Mouse (Mus musculus) midbrain, embryonic 15.5 days (tissue): ENCODE measurements around the gene Selplg. TPM values are rescaled to one million over a fixed set of nuclear protein-coding genes. Genes with fewer than 3 reads are reported as not detected.

ENCODE experiments used
- ATAC-seq: fragments of 200-750 bp; cut with Nextera tagmentation; replicated peaks from 2 replicates; pipeline ENCODE4 v1.8.0; 2017; ENCODE audit warnings: moderate TSS enrichment
- H3K27ac ChIP-seq: fragments of 300-500 bp; sonication (generic); 2 replicates; pipeline ENCODE4 v1.5.1; 2015; ENCODE audit warnings: mild to moderate bottlenecking, inconsistent platforms
- H3K27me3 ChIP-seq: fragments of 300-500 bp; sonication (generic); replicated peaks from 2 replicates; pipeline ENCODE4 v1.6.1; 2015; ENCODE audit warnings: inconsistent platforms
- H3K36me3 ChIP-seq: fragments of 300-500 bp; sonication (generic); replicated peaks from 2 replicates; pipeline ENCODE4 v1.6.1; 2015; ENCODE audit warnings: inconsistent platforms
- H3K4me1 ChIP-seq: fragments of 300-500 bp; sonication (generic); 2 replicates; pipeline ENCODE4 v1.6.1; 2015; ENCODE audit warnings: inconsistent platforms
- H3K4me2 ChIP-seq: fragments of 300-500 bp; sonication (generic); 2 replicates; pipeline ENCODE4 v1.6.1; 2015; ENCODE audit warnings: inconsistent platforms, mild to moderate bottlenecking, moderate library complexity
- H3K4me3 ChIP-seq: fragments of 300-500 bp; sonication (generic); 2 replicates; pipeline ENCODE4 v1.5.1; 2015; ENCODE audit warnings: mild to moderate bottlenecking, inconsistent platforms
- H3K9ac ChIP-seq: fragments of 300-500 bp; sonication (generic); 2 replicates; pipeline ENCODE4 v1.6.1; 2015; ENCODE audit warnings: mild to moderate bottlenecking, inconsistent platforms
- H3K9me3 ChIP-seq: fragments of 300-500 bp; sonication (generic); 2 replicates; pipeline ENCODE4 v1.6.1; 2016; ENCODE audit warnings: inconsistent platforms
- WGBS: fragments of 180-500 bp; shearing (Covaris S2); methylation state at CpG from one replicate; pipeline ENCODE4 v1.1.7; 2015; ENCODE audit warnings: mixed read lengths; 5-methylcytosine and 5-hydroxymethylcytosine counted together
- polyA plus RNA-seq: library from polyadenylated mRNA; unstranded; fragments of >200 nt; fragmentation: Nextera tagmentation; extraction: Ambion mirVana; gene quantifications from 2 replicates; pipeline ENCODE4 v1.2.1, GENCODE M21; 2015

Selplg gene
- polyA plus RNA-seq, 1 experiment from 2014 or later: 2.4 TPM

DNA sequence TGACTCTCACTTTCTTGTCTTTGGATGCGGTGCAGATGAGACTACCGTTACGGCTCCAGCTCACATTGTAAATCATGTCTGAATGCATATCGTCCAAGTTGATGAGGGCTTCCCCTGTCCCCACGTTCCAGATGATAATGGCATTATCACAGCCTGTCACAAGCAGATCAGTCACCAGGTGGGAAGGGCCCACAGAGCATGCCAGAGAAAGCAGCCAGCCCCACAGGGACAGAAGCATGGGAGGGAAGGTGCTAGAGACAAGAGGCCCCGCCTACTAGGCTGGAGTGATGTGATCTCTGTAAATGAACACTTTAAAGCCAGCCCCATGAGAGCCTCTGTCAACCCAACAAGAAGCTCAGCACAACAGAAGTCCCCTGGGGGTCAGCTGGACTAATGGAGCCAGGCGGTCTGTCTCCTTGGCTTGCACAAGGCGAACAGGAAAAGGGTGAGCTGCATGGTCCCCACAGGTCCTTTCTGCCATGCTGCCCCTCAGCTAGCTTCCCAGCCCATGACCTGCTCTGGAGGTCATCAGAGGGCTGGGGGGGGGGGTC, 18.3 kb upstream of the Selplg start:
- Histone ChIP-seq H3K9ac (no peak overlapping the region), H3K36me3 (peaks cover 29% of the 10 kb centered on the region)
- WGBS: 70% methylated on average over 8 of the region's 8 CpGs

GRCm38 (mm10) chr5:113847636-113848035, 15.2 kb upstream of the Selplg start:
- Histone ChIP-seq H3K4me3 (no peak overlapping the region), H3K4me2 (no peak overlapping the region), H3K36me3 (peaks cover 53% of the 10 kb centered on the region), H3K4me1 (no peaks in the 10 kb centered on the region), H3K9me3 (no peaks in the 10 kb centered on the region), H3K27me3 (no peaks in the 10 kb centered on the region), H3K9ac (no peak overlapping the region), H3K27ac (no peak overlapping the region)
- 92% methylated on average over 9 of the region's 9 CpGs for WGBS
- no peak for ATAC-seq

More for the DNA sequence above, 18.3 kb upstream of the Selplg start:
- Histone ChIP-seq H3K4me3 (no peak overlapping the region), H3K9me3 (no peaks in the 10 kb centered on the region), H3K27ac (no peak overlapping the region), H3K27me3 (no peaks in the 10 kb centered on the region), H3K4me2 (no peak overlapping the region), H3K4me1 (peaks cover 13% of the 10 kb centered on the region)
- no peak for ATAC-seq

GRCm38 (mm10) chr5:113846656-113847055, 14.2 kb upstream of the Selplg start:
- Histone ChIP-seq H3K4me1 (no peaks in the 10 kb centered on the region), H3K4me3 (no peak overlapping the region), H3K9ac (no peak overlapping the region), H3K9me3 (no peaks in the 10 kb centered on the region), H3K36me3 (peaks cover 53% of the 10 kb centered on the region), H3K27me3 (no peaks in the 10 kb centered on the region), H3K27ac (no peak overlapping the region), H3K4me2 (no peak overlapping the region)
- ATAC-seq: no peak
- 90% methylated on average over 8 of the region's 8 CpGs for WGBS

GRCm38 (mm10) chr5:113845627-113846026, 13.2 kb upstream of the Selplg start:
- Histone ChIP-seq H3K27me3 (no peaks in the 10 kb centered on the region), H3K9ac (no peak overlapping the region), H3K9me3 (no peaks in the 10 kb centered on the region), H3K36me3 (peaks cover 53% of the 10 kb centered on the region), H3K27ac (no peak overlapping the region), H3K4me2 (no peak overlapping the region), H3K4me1 (no peaks in the 10 kb centered on the region), H3K4me3 (no peak overlapping the region)
- ATAC-seq: no peak
- 90% methylated on average over 8 of the region's 8 CpGs for whole genome bisulfite sequencing

GRCm38 (mm10) chr5:113844721-113845120, 12.3 kb upstream of the Selplg start:
- H3K4me1 ChIP-seq: no peaks in the 10 kb centered on the region
- H3K9me3 ChIP-seq: no peaks in the 10 kb centered on the region
- H3K4me3 ChIP-seq: no peak overlapping the region
- peaks cover 48% of the 10 kb centered on the region for H3K36me3 ChIP-seq
- no peak overlapping the region for H3K9ac ChIP-seq
- WGBS: 68% methylated on average over 7 of the region's 7 CpGs
- ATAC-seq: no peak
- H3K27ac ChIP-seq: no peak overlapping the region
- no peaks in the 10 kb centered on the region for H3K27me3 ChIP-seq
- H3K4me2 ChIP-seq: no peak overlapping the region

GRCm38 (mm10) chr5:113844106-113844505, 11.7 kb upstream of the Selplg start:
- Histone ChIP-seq H3K36me3 (peaks cover 48% of the 10 kb centered on the region), H3K27me3 (no peaks in the 10 kb centered on the region), H3K27ac (no peak overlapping the region), H3K9me3 (no peaks in the 10 kb centered on the region), H3K4me2 (no peak overlapping the region), H3K9ac (no peak overlapping the region), H3K4me1 (no peaks in the 10 kb centered on the region), H3K4me3 (no peak overlapping the region)
- no peak for ATAC-seq
- WGBS: 86% methylated on average over 15 of the region's 15 CpGs

DNA sequence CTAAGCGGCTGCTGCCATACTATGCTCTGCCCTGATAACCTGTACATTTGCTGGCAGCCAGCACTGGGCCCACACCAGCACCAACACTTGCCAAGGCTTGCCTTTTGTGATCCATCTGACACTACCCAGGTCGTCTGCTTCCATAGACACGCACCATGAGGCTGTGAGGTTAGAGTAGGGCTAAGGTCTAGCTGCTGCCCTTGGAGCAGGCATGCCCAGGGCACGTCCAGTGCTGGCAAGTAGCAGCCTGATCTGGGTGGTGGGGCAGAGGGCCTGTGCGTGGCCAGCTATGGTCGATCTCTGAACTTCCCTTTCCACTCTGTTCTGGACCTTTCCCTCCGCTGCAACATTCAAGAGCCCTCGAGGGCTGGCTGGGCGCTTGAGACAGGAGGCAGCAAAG, 10.5 kb upstream of the Selplg start:
- H3K27me3 ChIP-seq: no peaks in the 10 kb centered on the region
- peaks cover 48% of the 10 kb centered on the region for H3K36me3 ChIP-seq
- no peak for ATAC-seq
- H3K4me1 ChIP-seq: no peaks in the 10 kb centered on the region
- no peak overlapping the region for H3K27ac ChIP-seq
- H3K9me3 ChIP-seq: no peaks in the 10 kb centered on the region
- H3K9ac ChIP-seq: no peak overlapping the region
- no peak overlapping the region for H3K4me2 ChIP-seq
- 95% methylated on average over 9 of the region's 9 CpGs for WGBS
- H3K4me3 ChIP-seq: no peak overlapping the region

- Histone ChIP-seq H3K4me1 (no peaks in the 10 kb centered on the region), H3K9ac (no peak overlapping the region), H3K27ac (no peak overlapping the region), H3K36me3 (peaks cover 42% of the 10 kb centered on the region), H3K9me3 (no peaks in the 10 kb centered on the region), H3K4me2 (no peak overlapping the region), H3K4me3 (no peak overlapping the region), H3K27me3 (no peaks in the 10 kb centered on the region)
- 93% methylated on average over 9 of the region's 9 CpGs for WGBS
- ATAC-seq: no peak
Measured at GRCm38 (mm10) chr5:113842244-113842643, 9.8 kb upstream of the Selplg start.

DNA sequence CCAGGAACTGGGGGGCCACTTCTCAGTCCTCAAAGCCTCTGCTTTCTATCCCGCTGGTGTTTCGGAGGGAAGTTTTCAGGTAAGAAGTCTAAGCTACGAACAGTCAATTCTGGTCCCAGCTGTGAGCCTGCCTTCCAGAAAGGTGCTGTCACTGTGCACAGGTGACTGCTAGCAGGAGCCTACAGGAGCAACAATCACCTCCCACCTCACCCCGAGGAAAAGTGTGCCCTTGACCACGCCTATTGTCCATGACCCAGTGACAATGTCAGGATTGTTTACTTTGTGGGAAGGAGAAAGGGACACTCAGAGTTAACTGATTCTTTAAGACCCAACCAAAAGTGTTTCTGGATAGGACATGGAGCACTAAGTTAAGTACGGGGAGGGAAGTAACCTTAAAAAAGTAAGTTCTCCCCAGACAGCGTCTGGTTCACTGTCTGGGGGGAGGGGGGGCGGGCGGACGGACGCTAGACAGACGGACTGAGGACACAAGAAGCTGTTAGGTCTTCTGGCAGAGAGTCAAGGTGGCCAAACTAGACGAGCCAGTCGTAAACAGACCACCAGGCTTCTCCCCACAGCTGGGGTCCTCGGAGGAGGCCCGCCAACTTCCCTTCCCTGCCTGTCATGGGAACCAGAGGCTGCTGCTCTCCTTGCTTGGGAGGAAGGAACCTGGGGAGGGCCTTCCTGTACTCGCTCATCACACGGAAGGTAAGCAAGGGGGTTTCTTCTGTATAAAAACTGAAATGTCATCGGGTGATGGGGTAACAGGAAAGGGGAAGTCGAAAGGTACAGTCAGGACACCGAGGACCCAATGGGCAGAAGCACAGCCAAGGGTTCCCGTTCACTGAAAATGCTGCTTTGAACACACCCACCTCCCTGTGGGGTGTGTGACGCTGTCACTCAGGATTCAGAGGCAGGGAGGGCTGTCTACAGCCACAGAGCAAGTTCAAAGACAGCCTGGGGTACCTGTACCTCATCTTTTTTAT, 9.1 kb upstream of the Selplg start:
- peaks cover 35% of the 10 kb centered on the region for H3K36me3 ChIP-seq
- no peaks in the 10 kb centered on the region for H3K27me3 ChIP-seq
- no peak overlapping the region for H3K9ac ChIP-seq
- H3K4me1 ChIP-seq: no peaks in the 10 kb centered on the region
- H3K4me3 ChIP-seq: no peak overlapping the region
- H3K27ac ChIP-seq: no peak overlapping the region
- WGBS: 87% methylated on average over 23 of the region's 23 CpGs
- no peaks in the 10 kb centered on the region for H3K9me3 ChIP-seq
- H3K4me2 ChIP-seq: no peak overlapping the region
- ATAC-seq: no peak

GRCm38 (mm10) chr5:113840443-113840842, 8.0 kb upstream of the Selplg start:
- Histone ChIP-seq H3K4me1 (no peaks in the 10 kb centered on the region), H3K9ac (no peak overlapping the region), H3K36me3 (peaks cover 25% of the 10 kb centered on the region; the same call in 1 of the 2 replicates), H3K27me3 (no peaks in the 10 kb centered on the region), H3K9me3 (no peaks in the 10 kb centered on the region), H3K4me2 (no peak overlapping the region), H3K27ac (no peak overlapping the region), H3K4me3 (no peak overlapping the region)
- no peak for ATAC-seq
- 96% methylated on average over 4 of the region's 4 CpGs for WGBS

GRCm38 (mm10) chr5:113836961-113837360, 4.5 kb upstream of the Selplg start:
- no peaks in the 10 kb centered on the region for H3K9me3 ChIP-seq
- no peak for ATAC-seq
- whole genome bisulfite sequencing: 90% methylated on average over 10 of the region's 10 CpGs

DNA sequence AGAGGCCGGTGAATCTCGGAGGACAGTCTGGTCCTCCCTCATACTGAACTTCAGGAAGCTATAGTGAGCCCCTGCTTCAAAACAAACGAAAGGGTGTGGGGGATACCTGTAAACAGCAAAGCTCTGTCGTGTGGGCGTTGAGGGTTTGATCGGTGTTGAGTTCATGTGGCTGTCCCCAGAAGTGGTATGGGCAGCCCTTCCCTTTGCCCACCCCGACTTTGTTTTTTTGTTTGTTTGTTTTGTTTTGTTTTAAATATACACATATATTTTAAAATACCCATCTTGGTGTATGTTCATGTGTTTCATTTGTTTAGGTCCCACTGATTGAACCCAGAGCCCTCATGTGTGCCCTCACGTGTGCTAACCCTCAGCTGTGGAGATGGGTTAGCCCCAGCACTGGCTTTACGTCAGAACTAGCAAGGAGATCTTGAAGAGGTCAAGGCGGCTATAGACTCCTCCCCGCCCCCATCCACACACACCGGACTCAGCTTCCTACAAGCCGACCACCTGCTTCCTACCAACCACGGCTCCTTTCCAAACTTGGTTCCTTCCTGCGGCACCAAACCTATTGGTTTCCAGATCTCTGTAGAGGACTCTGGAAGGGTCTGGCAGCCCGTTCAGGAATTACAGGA, 988 bp upstream of the Selplg start:
- no peak for ATAC-seq
- Histone ChIP-seq H3K27ac (no peak overlapping the region), H3K4me2 (no peak overlapping the region), H3K36me3 (no peaks in the 10 kb centered on the region), H3K4me3 (no peak overlapping the region), H3K9ac (no peak overlapping the region), H3K27me3 (no peaks in the 10 kb centered on the region), H3K4me1 (no peaks in the 10 kb centered on the region), H3K9me3 (no peaks in the 10 kb centered on the region)
- 77% methylated on average over 16 of the region's 16 CpGs for WGBS

More at GRCm38 (mm10) chr5:113836961-113837360, 4.5 kb upstream of the Selplg start:
- no peak overlapping the region for H3K4me2 ChIP-seq
- H3K9ac ChIP-seq: no peak overlapping the region
- H3K27ac ChIP-seq: no peak overlapping the region
- 0 out of 2 replicates have a peak, but pooled peaks cover 4% of the 10 kb centered on the region for H3K36me3 ChIP-seq
- H3K4me1 ChIP-seq: no peaks in the 10 kb centered on the region
- H3K4me3 ChIP-seq: no peak overlapping the region
- no peaks in the 10 kb centered on the region for H3K27me3 ChIP-seq
